Mouse (Mus musculus): ENCODE measurements around the gene Zg16. TPM values are rescaled to one million over a fixed set of nuclear protein-coding genes. Genes with fewer than 3 reads are reported as not detected.
"Not testable (repeated sequence)": the region's sequence is repeated elsewhere in the genome, so short reads cannot be mapped to it uniquely, and the experiment has no call there.

Zg16 gene
- polyA plus RNA-seq, 1 experiment from 2014 or later = not detected

DNA sequence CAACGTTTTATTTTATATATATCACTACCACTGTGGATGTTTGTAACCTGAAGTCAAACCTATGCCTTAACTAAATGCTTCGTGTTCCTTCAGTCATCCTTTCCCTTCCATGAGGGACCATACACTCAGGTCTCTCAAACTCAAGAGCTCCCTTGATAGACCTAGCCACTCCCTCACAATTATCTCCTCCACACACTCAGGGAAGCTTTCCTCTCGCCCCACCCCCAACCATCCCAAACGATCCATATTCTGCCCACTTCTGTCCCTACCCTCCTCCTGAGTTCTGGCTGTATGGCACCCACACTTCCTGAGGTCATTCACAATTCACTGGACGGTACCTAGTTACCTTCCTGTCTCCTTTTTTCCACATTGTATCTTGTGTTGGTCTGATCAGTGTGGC is 11.4 kb upstream of the Zg16 start:
- Histone ChIP-seq H3K9me3 (ENCODE audit: control insufficient read depth, low read length) (no peaks in the 10 kb centered on the region), H3K9ac (replicated peaks; ENCODE audit: low read length) (no peak overlapping the region), H3K4me2 (ENCODE audit: low read length) (no peak overlapping the region), H3K36me3 (ENCODE audit: control insufficient read depth, insufficient read depth, low read length) (no peaks in the 10 kb centered on the region), H3K4me1 (ENCODE audit: control insufficient read depth, insufficient read depth, low read length) (no peaks in the 10 kb centered on the region), H3K4me3 (replicated peaks; ENCODE audit: low read depth, low read length) (no peak overlapping the region), H3K27ac (replicated peaks; ENCODE audit: low read depth, low read length) (no peak overlapping the region), H3K27me3 (ENCODE audit: control insufficient read depth, insufficient read depth, low read length) (no peaks in the 10 kb centered on the region)
- DNase-seq (no peak), ATAC-seq (ENCODE audit: low FRiP score, low TSS enrichment) (no peak)
- 90% methylated on average over 5 of the region's 5 CpGs for WGBS

DNA sequence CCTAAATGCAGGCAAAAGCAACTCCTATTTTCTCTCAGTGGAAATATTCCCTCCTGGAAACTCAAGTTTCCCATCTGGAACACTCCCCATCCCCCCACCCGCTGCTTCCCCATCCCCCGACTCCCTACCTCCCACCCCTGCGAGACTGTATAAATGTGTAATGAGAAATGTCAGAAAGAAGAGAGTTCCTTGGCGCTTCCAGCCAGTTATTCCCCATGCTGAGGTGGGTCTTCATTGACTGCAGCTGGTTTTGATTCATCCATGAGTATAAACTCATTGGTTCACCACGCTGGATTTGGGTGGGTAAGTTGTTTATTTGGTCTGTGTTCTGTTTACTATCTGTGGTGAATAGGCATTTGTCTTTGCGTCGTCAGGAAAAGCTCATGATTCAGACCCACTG is 9.3 kb upstream of the Zg16 start:
- H3K4me2 ChIP-seq (ENCODE audit: low read length) = no peak overlapping the region
- no peaks in the 10 kb centered on the region for H3K36me3 ChIP-seq (ENCODE audit: control insufficient read depth, insufficient read depth, low read length)
- H3K9ac ChIP-seq (replicated peaks; ENCODE audit: low read length) = no peak overlapping the region
- no peak for ATAC-seq (ENCODE audit: low FRiP score, low TSS enrichment)
- H3K9me3 ChIP-seq (ENCODE audit: control insufficient read depth, low read length) = no peaks in the 10 kb centered on the region
- H3K27me3 ChIP-seq (ENCODE audit: control insufficient read depth, insufficient read depth, low read length) = no peaks in the 10 kb centered on the region
- H3K27ac ChIP-seq (replicated peaks; ENCODE audit: low read depth, low read length) = no peak overlapping the region
- H3K4me1 ChIP-seq (ENCODE audit: control insufficient read depth, insufficient read depth, low read length) = no peaks in the 10 kb centered on the region
- 76% methylated on average over 7 of the region's 7 CpGs for WGBS
- no peak overlapping the region for H3K4me3 ChIP-seq (replicated peaks; ENCODE audit: low read depth, low read length)
- no peak for DNase-seq

DNA sequence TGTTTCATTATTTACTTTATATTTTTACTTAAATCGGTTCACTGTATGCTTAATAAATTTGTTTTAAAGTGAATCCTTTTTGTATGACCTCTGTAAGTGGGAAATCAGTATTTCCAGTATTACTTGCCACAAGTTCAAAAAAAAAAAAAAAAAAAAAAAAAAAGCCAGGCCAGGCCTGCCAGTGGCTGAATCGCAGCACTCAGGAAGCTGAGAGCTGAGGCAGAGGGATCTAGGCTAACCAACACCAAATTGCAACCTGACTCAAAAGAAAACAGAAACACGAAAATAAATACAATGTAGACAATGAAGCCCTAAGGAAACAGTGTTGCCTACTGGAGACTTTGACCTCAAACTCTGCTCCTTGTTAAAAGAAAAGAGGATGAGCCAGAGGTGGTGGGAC is 6.8 kb upstream of the Zg16 start:
- Histone ChIP-seq H3K36me3 (ENCODE audit: control insufficient read depth, insufficient read depth, low read length) (no peaks in the 10 kb centered on the region), H3K27ac (replicated peaks; ENCODE audit: low read depth, low read length) (no peak overlapping the region), H3K9ac (replicated peaks; ENCODE audit: low read length) (no peak overlapping the region), H3K27me3 (ENCODE audit: control insufficient read depth, insufficient read depth, low read length) (no peaks in the 10 kb centered on the region), H3K4me2 (ENCODE audit: low read length) (no peak overlapping the region), H3K4me1 (ENCODE audit: control insufficient read depth, insufficient read depth, low read length) (0 out of 2 replicates have a peak, but pooled peaks cover 3% of the 10 kb centered on the region), H3K9me3 (ENCODE audit: control insufficient read depth, low read length) (no peaks in the 10 kb centered on the region), H3K4me3 (replicated peaks; ENCODE audit: low read depth, low read length) (no peak overlapping the region)
- DNase-seq (no peak), ATAC-seq (ENCODE audit: low FRiP score, low TSS enrichment) (no peak)
- 81% methylated on average over 3 of the region's 3 CpGs for WGBS

DNA sequence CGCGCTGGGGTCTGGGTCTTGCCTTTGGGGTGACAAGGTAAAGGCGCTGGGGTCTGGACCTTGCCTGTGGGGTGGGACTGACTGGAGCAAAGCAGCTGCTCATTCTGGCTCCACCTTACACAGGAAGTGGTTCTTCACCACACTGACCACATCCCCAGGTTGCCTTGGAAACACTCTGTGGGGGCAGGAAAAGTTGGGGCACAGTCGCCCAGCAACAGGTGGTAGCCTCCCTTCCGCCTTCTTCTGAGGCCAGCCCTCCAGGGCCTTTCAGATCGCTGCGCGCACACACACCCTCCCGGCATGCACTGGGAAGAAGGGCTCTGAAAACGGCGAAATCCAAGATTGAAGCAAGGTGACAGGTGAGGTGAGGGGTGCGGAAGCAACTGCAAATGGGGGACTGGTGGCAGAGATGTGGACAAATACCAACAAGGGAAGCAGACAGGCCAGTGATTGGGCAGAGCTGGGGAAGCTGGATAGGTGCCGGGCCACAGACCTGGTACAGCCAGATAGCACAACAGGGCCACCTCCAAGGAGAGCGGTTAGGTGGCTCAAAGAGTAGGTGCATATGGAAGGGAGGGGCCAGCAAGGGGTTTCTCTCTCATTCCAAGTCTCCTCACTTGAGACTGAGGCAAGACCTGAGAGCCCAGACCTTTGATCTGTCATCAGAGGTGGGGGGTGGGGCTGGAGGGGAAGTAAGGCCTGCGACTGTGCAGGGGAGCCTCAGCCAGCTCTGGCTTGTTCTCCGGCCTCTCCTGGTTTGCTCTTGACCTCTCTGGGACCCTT is 4.2 kb upstream of the Zg16 start, which contains the start of gene AI467606:
AI467606 (plus strand) TSS at position 246 of the 783 bp plus-strand sequence.
- H3K4me2 ChIP-seq (ENCODE audit: low read length) = no peak within 1 kb of the TSS
- WGBS = 75% methylated on average over 16 of the region's 16 CpGs
- no peak for ATAC-seq (ENCODE audit: low FRiP score, low TSS enrichment)

DNA sequence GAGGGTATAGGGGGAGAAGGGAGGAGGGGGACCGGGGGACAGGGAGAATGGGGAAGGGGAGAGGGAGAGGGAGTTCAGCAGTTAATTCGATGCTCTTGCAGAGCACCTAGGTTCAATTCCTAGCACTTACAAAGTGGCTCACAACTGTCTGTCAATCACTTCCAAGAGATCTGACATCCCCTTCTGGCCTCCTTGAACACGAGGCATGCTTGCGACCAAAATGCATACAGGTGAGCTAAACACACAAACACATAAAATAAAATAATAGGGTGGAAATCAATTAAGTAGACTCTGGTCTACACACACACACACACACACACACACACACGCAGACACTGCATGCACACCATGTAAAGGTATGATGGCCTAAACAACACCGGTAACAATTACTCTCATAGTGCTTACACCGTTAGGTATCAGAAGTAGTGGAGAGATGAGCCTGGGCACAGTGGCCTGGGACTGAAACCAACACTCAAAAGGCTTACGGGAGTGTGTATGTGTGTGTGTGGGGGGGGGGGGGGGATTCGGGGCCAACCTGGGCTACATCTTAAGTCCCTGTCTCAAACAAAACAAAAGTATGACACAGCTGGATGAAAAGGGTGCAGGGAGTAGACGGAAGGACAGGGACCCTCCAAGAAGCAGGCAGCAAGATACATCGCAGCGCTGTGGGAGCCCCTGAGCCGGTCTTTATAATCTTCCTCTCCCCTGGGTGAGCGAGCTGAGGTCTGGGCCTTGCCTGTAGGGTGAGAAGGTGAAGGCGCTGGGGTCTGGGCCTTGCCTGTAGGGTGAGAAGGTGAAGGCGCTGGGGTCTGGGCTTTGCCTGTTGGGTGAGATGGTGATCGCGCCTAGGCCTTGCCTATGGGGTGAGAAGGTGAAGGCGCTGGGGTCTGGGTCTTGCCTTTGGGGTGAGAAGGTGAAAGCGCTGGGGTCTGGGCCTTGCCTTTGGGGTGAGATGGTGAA is 3.3 kb upstream of the Zg16 start:
- Histone ChIP-seq H3K9me3 (ENCODE audit: control insufficient read depth, low read length) (no peaks in the 10 kb centered on the region), H3K36me3 (ENCODE audit: control insufficient read depth, insufficient read depth, low read length) (no peaks in the 10 kb centered on the region), H3K9ac (replicated peaks; ENCODE audit: low read length) (no peak overlapping the region), H3K4me3 (replicated peaks; ENCODE audit: low read depth, low read length) (no peak overlapping the region), H3K27me3 (ENCODE audit: control insufficient read depth, insufficient read depth, low read length) (no peaks in the 10 kb centered on the region), H3K4me2 (ENCODE audit: low read length) (no peak overlapping the region), H3K27ac (replicated peaks; ENCODE audit: low read depth, low read length) (no peak overlapping the region), H3K4me1 (ENCODE audit: control insufficient read depth, insufficient read depth, low read length) (0 out of 2 replicates have a peak, but pooled peaks cover 4% of the 10 kb centered on the region)
- DNase-seq = no peak
- no peak for ATAC-seq (ENCODE audit: low FRiP score, low TSS enrichment)
- WGBS = 88% methylated on average over 20 of the region's 20 CpGs

More for the DNA sequence above, 4.2 kb upstream of the Zg16 start, which contains the start of gene AI467606:
- no peak for DNase-seq
- no peaks in the 10 kb centered on the region for H3K36me3 ChIP-seq (ENCODE audit: control insufficient read depth, insufficient read depth, low read length)
- no peak within 1 kb of the TSS for H3K9ac ChIP-seq (replicated peaks; ENCODE audit: low read length)
- no peaks in the 10 kb centered on the region for H3K27me3 ChIP-seq (ENCODE audit: control insufficient read depth, insufficient read depth, low read length)
- H3K4me3 ChIP-seq (replicated peaks; ENCODE audit: low read depth, low read length) = no peak within 1 kb of the TSS
- no peak within 1 kb of the TSS for H3K27ac ChIP-seq (replicated peaks; ENCODE audit: low read depth, low read length)
- 0 out of 2 replicates have a peak, but pooled peaks cover 4% of the 10 kb centered on the region for H3K4me1 ChIP-seq (ENCODE audit: control insufficient read depth, insufficient read depth, low read length)
- no peaks in the 10 kb centered on the region for H3K9me3 ChIP-seq (ENCODE audit: control insufficient read depth, low read length)

DNA sequence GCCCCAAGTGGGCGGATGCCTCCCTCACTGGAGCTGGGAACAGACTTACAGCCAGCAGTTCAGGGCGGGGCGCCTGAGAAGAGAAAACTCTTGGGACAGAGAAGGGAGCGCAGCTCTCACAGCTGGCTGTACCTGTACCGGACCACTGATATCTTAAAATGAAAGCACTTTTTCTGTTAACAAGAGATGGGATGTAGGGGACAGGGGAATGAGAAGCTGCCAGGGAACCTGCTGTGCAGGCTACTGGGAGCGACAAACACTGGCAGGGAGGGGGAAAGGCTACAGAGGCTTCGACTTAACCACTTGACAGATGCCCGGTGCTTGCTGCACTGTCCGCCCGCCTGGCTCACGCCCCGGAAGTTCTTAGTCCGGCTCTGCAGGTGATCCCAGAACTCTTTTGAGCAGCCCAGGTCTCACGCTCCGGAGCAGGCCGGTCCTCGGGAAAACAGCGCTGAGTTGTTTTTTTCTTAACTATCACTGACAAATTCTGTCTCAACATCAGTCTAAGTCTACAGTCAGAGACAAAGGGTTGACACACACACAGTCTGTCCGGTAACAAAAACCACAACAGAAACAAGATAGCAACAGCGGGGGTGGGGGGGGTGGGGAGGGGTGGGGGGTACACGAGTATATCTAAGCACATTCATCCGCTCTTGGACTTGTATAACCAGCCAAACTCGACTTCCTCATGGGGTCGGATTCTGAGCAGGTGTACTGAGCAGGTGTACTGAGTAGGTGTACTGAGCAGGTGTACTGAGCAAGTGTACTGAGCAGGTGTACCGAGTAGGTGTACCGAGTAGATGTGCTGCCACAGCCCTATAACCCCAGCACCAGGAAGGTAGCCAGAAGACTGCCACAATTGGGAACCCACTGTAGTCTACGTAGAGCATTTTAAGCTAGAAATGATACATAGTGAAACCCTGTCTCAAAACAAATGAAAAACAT is 2.0 kb upstream of the Zg16 start:
- H3K9me3 ChIP-seq (ENCODE audit: control insufficient read depth, low read length) = no peaks in the 10 kb centered on the region
- H3K4me2 ChIP-seq (ENCODE audit: low read length) = peak overlapping the region; percentile 47
- no peaks in the 10 kb centered on the region for H3K36me3 ChIP-seq (ENCODE audit: control insufficient read depth, insufficient read depth, low read length)
- ATAC-seq (ENCODE audit: low FRiP score, low TSS enrichment) (no peak), DNase-seq (peak; percentile 22)
- no peaks in the 10 kb centered on the region for H3K27me3 ChIP-seq (ENCODE audit: control insufficient read depth, insufficient read depth, low read length)
- H3K9ac ChIP-seq (replicated peaks; ENCODE audit: low read length) = 0 out of 2 replicates have a peak overlapping the region, but pooled peaks have one; percentile 12
- no peak overlapping the region for H3K4me3 ChIP-seq (replicated peaks; ENCODE audit: low read depth, low read length)
- WGBS = 23% methylated on average over 27 of the region's 27 CpGs
- no peak overlapping the region for H3K27ac ChIP-seq (replicated peaks; ENCODE audit: low read depth, low read length)
- H3K4me1 ChIP-seq (ENCODE audit: control insufficient read depth, insufficient read depth, low read length) = 0 out of 2 replicates have a peak, but pooled peaks cover 4% of the 10 kb centered on the region

DNA sequence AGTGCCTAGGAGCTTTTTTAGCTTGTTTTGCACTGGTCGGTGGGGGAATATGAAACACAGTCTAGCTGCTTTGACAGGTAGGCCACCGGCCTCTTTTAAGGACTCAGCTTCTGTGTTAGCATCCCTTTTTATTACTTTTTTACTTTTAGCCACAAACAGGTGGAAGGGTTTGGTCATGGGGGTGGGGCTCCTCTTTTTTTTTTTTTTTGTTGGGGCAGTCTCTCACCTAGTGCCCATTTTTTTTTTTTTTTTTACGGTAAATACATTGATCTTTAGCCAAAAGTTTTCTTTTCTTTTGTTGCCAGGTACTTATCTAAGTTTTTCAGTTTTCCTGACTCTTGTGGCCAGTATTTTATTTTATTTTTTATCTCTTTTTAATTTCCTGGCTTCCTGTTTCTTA is 955 bp upstream of the Zg16 start:
- 97% methylated on average over 3 of the region's 3 CpGs for WGBS
- no peaks in the 10 kb centered on the region for H3K27me3 ChIP-seq (ENCODE audit: control insufficient read depth, insufficient read depth, low read length)
- H3K27ac ChIP-seq (replicated peaks; ENCODE audit: low read depth, low read length) = no peak overlapping the region
- no peaks in the 10 kb centered on the region for H3K36me3 ChIP-seq (ENCODE audit: control insufficient read depth, insufficient read depth, low read length)
- H3K9ac ChIP-seq (replicated peaks; ENCODE audit: low read length) = no peak overlapping the region
- no peaks in the 10 kb centered on the region for H3K9me3 ChIP-seq (ENCODE audit: control insufficient read depth, low read length)
- DNase-seq (no peak), ATAC-seq (ENCODE audit: low FRiP score, low TSS enrichment) (no peak)
- H3K4me3 ChIP-seq (replicated peaks; ENCODE audit: low read depth, low read length) = no peak overlapping the region
- 0 out of 2 replicates have a peak, but pooled peaks cover 4% of the 10 kb centered on the region for H3K4me1 ChIP-seq (ENCODE audit: control insufficient read depth, insufficient read depth, low read length)
- H3K4me2 ChIP-seq (ENCODE audit: low read length) = no peak overlapping the region

DNA sequence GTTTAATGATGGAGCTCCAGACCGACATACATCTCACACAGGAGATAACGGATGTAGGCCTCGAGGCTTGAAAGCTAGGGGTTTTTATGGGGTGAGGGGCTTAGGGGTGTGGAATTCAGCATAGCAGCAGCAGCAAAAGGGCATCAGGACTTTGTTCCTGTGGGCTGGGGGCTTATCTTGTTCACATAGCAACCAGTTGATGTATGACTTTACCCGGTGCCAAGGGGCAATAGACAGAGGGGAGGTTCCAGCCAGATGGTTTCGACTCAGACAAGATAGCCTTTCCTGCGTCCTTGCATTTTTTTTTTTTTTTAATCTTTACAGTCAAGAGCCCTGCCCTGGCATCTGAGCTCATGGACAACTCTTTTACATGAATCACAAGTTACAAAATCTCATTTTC is 1.4 kb downstream of the Zg16 start:
- DNase-seq; ATAC-seq (ENCODE audit: low FRiP score, low TSS enrichment); H3K36me3 ChIP-seq (ENCODE audit: control insufficient read depth, insufficient read depth, low read length); H3K4me1 ChIP-seq (ENCODE audit: control insufficient read depth, insufficient read depth, low read length); H3K4me3 ChIP-seq (replicated peaks; ENCODE audit: low read depth, low read length); H3K9me3 ChIP-seq (ENCODE audit: control insufficient read depth, low read length); H3K4me2 ChIP-seq (ENCODE audit: low read length); H3K27ac ChIP-seq (replicated peaks; ENCODE audit: low read depth, low read length); H3K27me3 ChIP-seq (ENCODE audit: control insufficient read depth, insufficient read depth, low read length); H3K9ac ChIP-seq (replicated peaks; ENCODE audit: low read length): not testable (repeated sequence)
- 82% methylated on average over 6 of the region's 6 CpGs for WGBS

Measured in midbrain, embryonic 14.5 days (tissue).